Mouse (Mus musculus): ENCODE data around the gene Ap1g1.

GRCm38 (mm10) chr8:109894636-109895035, 116.3 kb downstream of the Ap1g1 start:
- no peak for TF ChIP-seq CTCF (IDR thresholded peaks at IDR 0.05; ENCODE audit: low read depth, low read length)
- TF ChIP-seq POLR2A (IDR thresholded peaks at IDR 0.05; ENCODE audit: borderline replicate concordance, low read depth, low read length): no peak
